Mouse (Mus musculus): Measurements from ENCODE around the gene Klhl3.
A peak's percentile ranks its signal among the peaks of the same experiment; 100 is the strongest.
"Not testable (repeated sequence)": the region's sequence is repeated elsewhere in the genome, so short reads cannot be mapped to it uniquely, and the experiment has no call there.

Klhl3 gene

DNA sequence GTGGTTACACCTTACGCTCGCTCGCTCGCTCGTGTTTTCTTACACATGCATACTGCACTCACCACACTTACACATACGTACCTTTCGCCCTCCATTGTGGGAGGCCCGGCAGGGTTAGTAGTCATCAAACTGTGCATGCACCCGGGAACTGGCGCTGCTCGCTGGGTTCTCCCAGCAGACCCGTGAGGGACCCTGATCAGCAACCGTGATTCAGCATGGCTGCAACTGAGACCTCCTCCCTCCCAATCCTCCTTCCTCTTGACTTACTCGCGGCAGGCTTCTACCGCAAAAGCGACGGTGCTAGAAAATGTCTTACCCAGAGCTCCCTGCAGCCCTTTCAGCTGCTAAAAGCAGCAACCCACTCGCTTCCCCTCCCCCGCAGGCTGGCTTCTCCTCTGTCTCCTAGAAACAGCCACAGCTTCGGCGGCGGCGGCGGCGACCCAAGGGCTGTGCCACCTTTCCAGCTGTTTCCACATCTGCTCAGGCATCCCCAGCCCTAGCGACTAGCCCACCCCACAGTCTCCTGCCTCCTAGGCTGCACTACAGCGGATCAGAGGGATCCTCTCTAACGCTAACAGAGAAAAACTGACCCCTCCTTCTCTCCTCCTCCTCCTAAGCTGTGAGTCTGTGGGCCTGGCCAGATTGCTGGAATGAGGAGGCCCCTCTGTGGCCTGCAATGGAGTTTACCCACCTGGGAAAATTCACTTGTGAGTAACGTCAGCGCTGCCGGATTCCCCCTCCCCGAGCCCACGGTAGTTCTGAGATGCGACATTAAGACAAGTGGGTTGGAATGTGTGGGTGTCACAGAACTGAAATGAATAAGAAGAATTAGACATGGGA, at the start of gene Klhl3:
Gene Klhl3, minus strand, starts transcription at position 532 of the 840 bp plus-strand sequence.
- DNase-seq = peak; percentile 75

- DNase-seq = no peak
Observed at GRCm38 (mm10) chr13:58160761-58161160, 47.4 kb upstream of the Klhl3 start.

GRCm38 (mm10) chr13:58158099-58158912, 44.9 kb upstream of the Klhl3 start:
- DNase-seq = peak; percentile 94

- peak; percentile 94 for DNase-seq
Observed at GRCm38 (mm10) chr13:58157447-58158098, 44.2 kb upstream of the Klhl3 start, which contains the start of gene Idnk. TSS of gene Idnk (plus strand) at chr13:58157649.

- no peak for DNase-seq
Observed at GRCm38 (mm10) chr13:58157036-58157435, 43.6 kb upstream of the Klhl3 start.

DNA sequence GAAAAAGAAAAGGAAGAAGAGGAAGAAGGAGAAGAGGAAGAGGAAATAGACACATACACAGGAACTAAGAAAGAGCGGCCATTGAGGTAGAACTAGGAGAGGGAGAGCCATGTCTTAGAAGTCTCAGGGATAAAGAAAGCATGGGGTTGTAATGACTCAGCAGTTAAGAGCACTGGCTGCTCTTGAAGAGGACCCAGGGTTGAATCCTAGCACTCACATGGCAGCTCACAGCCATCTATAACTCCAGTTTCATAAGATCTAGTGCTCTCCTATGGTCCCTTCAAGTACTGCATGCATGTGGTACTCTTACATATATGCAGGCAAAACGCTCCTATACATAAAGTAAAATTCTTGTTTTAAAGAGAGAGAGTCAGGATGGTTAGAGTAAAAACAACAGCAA, 42.6 kb upstream of the Klhl3 start:
- DNase-seq = no peak

- no peak for DNase-seq
Observed at GRCm38 (mm10) chr13:58150442-58150841, 37.0 kb upstream of the Klhl3 start.

DNA sequence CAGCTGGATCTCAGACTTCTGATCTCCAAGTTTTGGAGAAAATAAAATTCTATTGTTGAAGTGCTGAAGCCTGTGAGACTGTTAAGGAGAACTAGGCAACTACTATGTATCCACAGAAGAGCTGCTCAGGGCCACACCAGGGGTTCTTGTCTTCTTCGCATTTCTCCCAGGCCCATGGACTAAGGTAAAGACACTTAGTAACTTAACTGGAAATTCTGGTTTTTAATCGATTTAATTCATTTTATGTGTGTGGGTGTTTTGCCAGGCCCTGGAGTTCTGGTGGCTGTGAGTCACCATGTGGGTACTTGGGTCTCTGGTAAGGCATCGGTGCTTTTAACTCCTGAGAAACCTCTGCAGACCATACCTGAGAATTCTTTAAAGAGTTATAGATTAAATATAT, 36.2 kb upstream of the Klhl3 start:
- no peak for DNase-seq

- DNase-seq = peak; percentile 39
Observed at GRCm38 (mm10) chr13:58149033-58149558, 35.7 kb upstream of the Klhl3 start.

DNA sequence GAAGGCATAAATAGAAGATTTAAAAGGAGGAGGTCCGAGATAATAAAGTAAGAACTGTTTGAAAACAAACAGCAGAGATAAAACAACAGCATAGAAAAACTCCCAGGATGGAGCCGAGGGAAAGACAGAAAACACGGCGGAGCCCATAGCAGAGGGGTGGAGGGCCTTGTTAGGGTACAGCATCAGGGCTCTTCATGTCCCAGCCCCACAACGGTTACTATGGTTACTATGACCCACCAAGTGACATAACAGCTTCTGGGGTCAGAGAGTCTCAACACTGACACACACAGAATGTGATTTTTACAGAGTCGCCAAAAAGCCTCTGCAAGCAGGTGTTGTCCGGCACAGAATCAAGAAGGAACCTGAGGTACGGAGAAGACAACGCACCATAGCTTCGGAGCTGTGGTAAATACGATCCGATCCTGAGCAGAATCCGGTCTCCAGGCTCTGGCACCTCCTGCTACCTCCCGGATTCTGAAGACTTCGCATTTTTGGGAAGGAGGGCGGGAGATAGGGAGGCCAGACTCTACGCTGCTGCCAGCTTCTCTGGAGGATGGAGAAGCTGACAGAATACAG, 35.0 kb upstream of the Klhl3 start:
- peak; percentile 57 for DNase-seq

GRCm38 (mm10) chr13:58147760-58148159, 34.4 kb upstream of the Klhl3 start:
- no peak for DNase-seq

DNA sequence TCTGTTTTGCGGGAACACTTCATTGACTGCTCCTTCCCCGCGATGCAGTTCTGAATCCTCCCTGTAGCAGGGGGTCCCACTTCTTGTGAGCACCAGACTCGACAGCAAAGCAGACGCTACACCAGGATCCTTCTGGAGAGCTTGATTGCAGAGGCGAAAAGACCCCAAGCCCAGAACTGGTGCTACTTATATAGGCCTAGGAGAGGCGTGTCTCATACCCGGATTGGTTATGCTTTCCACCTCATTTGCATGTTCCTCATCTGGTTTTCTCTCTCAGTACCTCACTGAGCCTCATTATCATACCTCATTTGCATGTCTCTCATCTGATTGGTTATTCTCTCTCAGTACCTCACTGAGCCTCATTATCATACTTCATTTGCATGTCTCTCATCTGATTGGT, 33.2 kb upstream of the Klhl3 start:
- DNase-seq = not testable (repeated sequence)

- no peak for DNase-seq
Observed at GRCm38 (mm10) chr13:58131692-58132091, 18.3 kb upstream of the Klhl3 start.

DNA sequence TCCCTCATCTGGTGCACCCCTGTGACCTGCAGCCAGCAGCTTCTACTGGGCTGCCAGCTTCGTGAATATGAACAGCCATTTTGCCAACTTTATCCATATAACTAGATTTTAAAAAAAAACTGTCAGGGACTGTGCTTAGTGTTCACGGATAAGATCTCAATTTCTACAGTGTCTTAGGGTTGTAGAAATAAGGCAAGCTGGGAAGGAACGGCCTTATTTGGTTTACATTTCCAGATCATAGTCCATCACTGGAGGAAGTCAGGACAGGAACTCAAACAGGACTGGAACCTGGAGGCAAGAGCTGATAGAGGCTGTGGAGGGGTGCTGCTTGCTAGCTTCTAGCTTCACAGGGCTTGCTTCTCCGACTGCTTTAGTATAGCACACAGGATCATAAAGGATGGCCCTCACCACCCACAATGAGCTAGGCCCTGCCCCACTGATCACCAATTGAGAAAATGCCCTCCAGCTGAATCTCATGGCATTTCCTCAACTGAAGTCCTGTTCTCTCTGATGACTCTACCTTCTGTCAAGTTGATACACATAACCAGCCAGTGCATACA, 16.4 kb upstream of the Klhl3 start:
- no peak for DNase-seq

DNA sequence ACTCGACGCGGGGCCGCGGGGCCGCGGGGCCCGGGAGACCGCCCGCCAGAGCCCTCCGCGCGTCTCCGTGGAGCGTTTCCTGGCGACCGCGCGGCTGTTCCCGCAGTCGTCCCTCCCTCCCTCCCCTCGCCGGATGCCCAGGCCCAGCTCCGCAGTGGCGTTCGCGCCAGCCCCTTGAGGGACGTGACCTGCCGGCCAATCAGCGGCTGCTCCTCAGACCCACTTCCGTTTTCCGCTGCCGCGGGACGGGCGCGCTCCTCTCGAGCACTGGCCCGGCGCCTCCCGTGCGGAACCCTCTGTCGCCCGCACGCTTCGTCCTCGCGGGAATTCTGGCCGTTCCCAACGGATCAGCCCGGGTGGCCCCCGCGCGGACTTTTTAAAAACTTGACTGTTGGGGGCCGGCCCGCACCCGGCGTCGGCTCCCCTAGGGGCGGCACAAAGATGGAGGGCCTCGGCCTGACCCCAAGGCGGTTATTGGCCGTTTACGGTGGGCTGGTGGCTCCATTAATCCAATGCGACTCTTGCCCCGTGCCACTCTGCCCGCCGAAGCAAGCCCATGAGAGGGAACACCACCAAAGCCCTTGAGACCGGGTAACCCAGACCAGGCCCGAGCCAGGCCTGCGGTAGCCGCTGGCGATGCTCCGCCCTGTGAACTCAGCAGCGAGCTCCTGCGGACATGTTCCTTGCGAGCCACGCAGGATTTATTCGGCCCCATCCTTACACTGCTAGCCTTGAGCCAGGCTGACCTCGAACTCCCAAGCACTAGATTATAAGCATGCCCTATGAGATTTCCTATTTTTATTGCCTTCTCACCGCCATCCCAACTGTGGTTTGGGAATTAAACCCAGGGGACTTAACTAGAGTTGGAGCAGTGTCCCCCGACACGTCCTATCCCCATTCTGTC, 15.6 kb upstream of the Klhl3 start:
- peak; percentile 97 for DNase-seq

- DNase-seq = peak; percentile 95
Observed at GRCm38 (mm10) chr13:58128396-58128767, 15.0 kb upstream of the Klhl3 start, which contains the start of gene Hnrnpa0. TSS of gene Hnrnpa0 (minus strand) at chr13:58128556.

GRCm38 (mm10) chr13:58127766-58128361, 14.5 kb upstream of the Klhl3 start:
- DNase-seq = peak; percentile 61

DNA sequence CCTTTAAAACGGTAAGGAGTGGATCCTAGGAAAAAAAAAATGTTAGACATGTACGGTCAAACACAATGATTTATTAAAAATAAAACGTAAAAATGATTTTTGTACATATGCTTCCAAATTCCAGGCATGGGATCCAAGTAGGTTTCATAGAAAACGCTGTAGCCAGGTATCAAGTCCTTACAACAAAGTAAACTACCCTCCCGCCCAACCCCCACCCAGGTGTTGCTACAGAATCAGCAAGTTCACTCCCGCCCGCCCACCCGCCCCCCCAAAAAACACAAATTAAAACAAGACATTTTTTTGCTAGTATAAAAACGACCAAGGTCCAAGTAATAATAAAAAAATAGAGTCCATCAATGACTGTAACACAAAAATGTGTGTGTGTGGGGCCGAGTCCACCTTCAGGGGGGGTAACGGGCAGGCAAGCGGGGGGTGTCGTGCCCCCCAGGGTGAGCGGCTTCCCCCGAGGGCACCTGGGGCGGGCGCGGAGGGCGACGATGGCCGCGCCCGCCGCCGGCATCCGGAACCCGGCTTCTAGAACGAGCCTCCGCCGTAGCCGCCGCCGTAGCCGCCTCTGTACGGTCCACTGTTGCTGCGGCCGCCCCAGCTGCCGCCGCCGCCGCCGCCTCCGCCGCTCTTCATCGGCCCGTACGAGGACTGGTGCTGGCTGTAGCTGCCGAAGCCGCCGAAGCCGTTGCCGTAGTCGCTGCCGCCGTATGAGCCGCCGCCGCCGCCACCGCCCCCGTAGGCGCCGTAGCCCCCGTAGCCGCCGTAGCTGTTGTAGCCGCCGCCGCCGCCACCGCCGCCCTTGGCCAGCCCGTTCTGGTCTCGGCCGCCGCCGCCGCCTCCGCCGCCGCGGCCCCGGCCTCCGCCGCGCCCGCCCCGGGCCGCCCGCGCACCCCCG, 13.7 kb upstream of the Klhl3 start:
- DNase-seq = no peak

- peak; percentile 78 for DNase-seq
Observed at GRCm38 (mm10) chr13:58126126-58126525, 12.7 kb upstream of the Klhl3 start.

GRCm38 (mm10) chr13:58124989-58125388, 11.6 kb upstream of the Klhl3 start:
- DNase-seq = no peak

Measured in lung, postnatal 10 days (tissue).